Mouse (Mus musculus) forebrain, embryonic 11.5 days (tissue): ENCODE measurements at regions not wholly inside any gene's neighbourhood (a gene's known extent, or its start where the extent isn't known, plus 50 kb on each side); places are given as distances from the start of the nearest gene placed in this dataset.

Experiments
- ATAC-seq: fragments of 200-750 bp; cut with Nextera tagmentation; replicated peaks from 2 replicates; pipeline ENCODE4 v1.8.0; 2017; ENCODE audit warnings: moderate TSS enrichment; ENCODE audit not compliant: low FRiP score
- DNase-seq: peaks from one replicate; pipeline ENCODE4 v3.0.0-alpha.2; 2017; ENCODE audit warnings: low spot score
- H3K27ac ChIP-seq: fragments of 300-500 bp; sonication (generic); 2 replicates; pipeline ENCODE4 v1.5.1; 2014; ENCODE audit warnings: low read depth, low read length
- H3K27me3 ChIP-seq: fragments of 300-500 bp; sonication (generic); 2 replicates; pipeline ENCODE4 v1.6.1; 2014; ENCODE audit warnings: mild to moderate bottlenecking, low read length, mixed read lengths; ENCODE audit not compliant: control insufficient read depth, insufficient read depth
- H3K36me3 ChIP-seq: fragments of 300-500 bp; sonication (generic); 2 replicates; pipeline ENCODE4 v1.6.1; 2014; ENCODE audit warnings: mild to moderate bottlenecking, low read length, moderate library complexity, mixed read lengths; ENCODE audit not compliant: control insufficient read depth, insufficient read depth
- H3K4me1 ChIP-seq: fragments of 300-500 bp; sonication (generic); replicated peaks from 2 replicates; pipeline ENCODE4 v1.6.1; 2014; ENCODE audit warnings: low read length, mixed read lengths; ENCODE audit not compliant: control insufficient read depth, insufficient read depth
- H3K4me2 ChIP-seq: fragments of 300-500 bp; sonication (generic); 2 replicates; pipeline ENCODE4 v1.6.1; 2014; ENCODE audit warnings: low read depth, mild to moderate bottlenecking, low read length, moderate library complexity, mixed read lengths; ENCODE audit not compliant: severe bottlenecking
- H3K4me3 ChIP-seq: fragments of 300-500 bp; sonication (generic); 2 replicates; pipeline ENCODE4 v1.5.1; 2014; ENCODE audit warnings: low read depth, low read length
- H3K9ac ChIP-seq: fragments of 300-500 bp; sonication (generic); 2 replicates; pipeline ENCODE4 v1.6.1; 2014; ENCODE audit warnings: low read length
- H3K9me3 ChIP-seq: fragments of 300-500 bp; sonication (generic); 2 replicates; pipeline ENCODE4 v1.6.1; 2016; ENCODE audit warnings: low read length, mixed read lengths; ENCODE audit not compliant: control insufficient read depth
- WGBS: fragments of 180-500 bp; shearing (Covaris S2); extraction: QIAGEN DNeasy Blood & Tissue Kit; methylation state at CpG from one replicate; pipeline ENCODE4 v1.1.7; 2014; 5-methylcytosine and 5-hydroxymethylcytosine counted together

DNA sequence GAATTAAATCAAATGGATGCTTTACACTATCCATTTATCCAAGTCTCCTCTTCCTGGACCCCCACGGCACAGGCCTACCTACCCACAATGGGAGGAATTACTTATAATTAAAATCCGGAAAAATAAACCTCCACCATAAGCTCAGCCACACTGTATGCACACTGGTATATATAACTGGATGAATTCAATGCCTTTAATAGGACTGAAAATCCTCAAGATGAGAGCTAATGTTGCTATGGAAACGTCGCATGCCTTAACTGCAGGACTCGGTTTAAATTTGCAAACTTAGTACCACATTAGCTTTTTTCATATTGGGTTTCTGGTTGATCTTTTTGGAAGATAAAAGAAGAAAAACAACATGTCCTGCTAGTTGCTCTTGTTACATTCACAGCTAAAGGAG lies 75.3 kb upstream of the Atxn1 start:
- ATAC-seq = no peak
- H3K36me3 ChIP-seq = no peaks in the 10 kb centered on the region
- H3K27ac ChIP-seq = peak overlapping the region; percentile 76; the same call in 1 of the 2 replicates
- no peaks in the 10 kb centered on the region for H3K27me3 ChIP-seq
- no peak for DNase-seq
- H3K4me2 ChIP-seq = 0 out of 2 replicates have a peak overlapping the region, but pooled peaks have one; percentile 1
- H3K4me1 ChIP-seq = peaks cover 34% of the 10 kb centered on the region
- no peak overlapping the region for H3K4me3 ChIP-seq
- 66% methylated on average over 5 of the region's 5 CpGs for WGBS
- H3K9ac ChIP-seq = no peak overlapping the region
- H3K9me3 ChIP-seq = no peaks in the 10 kb centered on the region

- Histone ChIP-seq H3K9me3 (no peaks in the 10 kb centered on the region), H3K4me2 (peak overlapping the region; percentile 19; the same call in 1 of the 2 replicates), H3K4me1 (peaks cover 34% of the 10 kb centered on the region), H3K27me3 (no peaks in the 10 kb centered on the region), H3K4me3 (no peak overlapping the region), H3K9ac (peak overlapping the region; percentile 29; the same call in 1 of the 2 replicates), H3K36me3 (no peaks in the 10 kb centered on the region), H3K27ac (peak overlapping the region; percentile 76)
- DNase-seq = peak; percentile 62
- ATAC-seq = peak; percentile 58
- 12% methylated on average over 10 of the region's 10 CpGs for WGBS
Observed at GRCm38 (mm10) chr13:46038441-46039331, 73.9 kb upstream of the Atxn1 start.

- H3K27me3 ChIP-seq = no peaks in the 10 kb centered on the region
- H3K4me3 ChIP-seq = no peak overlapping the region
- no peak overlapping the region for H3K4me2 ChIP-seq
- H3K4me1 ChIP-seq = no peaks in the 10 kb centered on the region
- ATAC-seq (no peak), DNase-seq (no peak)
- no peak overlapping the region for H3K9ac ChIP-seq
- H3K36me3 ChIP-seq = no peaks in the 10 kb centered on the region
- H3K27ac ChIP-seq = no peak overlapping the region
- WGBS = 80% methylated on average over 2 of the region's 2 CpGs
- no peaks in the 10 kb centered on the region for H3K9me3 ChIP-seq
Observed at GRCm38 (mm10) chr13:46032281-46032680, 67.5 kb upstream of the Atxn1 start.

DNA sequence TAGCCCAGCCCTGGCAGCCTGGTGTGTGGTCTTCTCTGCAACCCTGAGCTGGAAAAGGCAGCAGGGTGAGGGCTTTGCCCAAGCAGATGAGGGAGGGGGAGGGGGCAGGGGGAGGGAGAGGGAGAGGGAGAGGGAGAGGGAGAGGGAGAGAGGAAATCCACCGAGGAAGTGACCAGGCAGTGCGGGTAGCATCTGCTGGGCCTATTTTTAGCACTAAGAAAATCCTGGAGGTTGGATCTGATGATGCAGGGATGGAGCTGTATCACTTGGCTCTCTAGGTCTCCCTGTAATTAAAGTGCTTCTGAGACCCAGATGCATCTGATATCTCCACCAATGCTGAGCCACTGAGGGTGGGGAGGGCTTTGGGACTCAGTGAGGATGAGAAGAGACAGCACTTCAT lies 61.2 kb upstream of the Atxn1 start:
- Histone ChIP-seq H3K9ac (no peak overlapping the region), H3K4me3 (no peak overlapping the region), H3K36me3 (no peaks in the 10 kb centered on the region), H3K4me2 (no peak overlapping the region), H3K9me3 (no peaks in the 10 kb centered on the region), H3K27ac (no peak overlapping the region), H3K27me3 (no peaks in the 10 kb centered on the region), H3K4me1 (no peaks in the 10 kb centered on the region)
- WGBS = 44% methylated on average over 2 of the region's 2 CpGs
- DNase-seq (no peak), ATAC-seq (no peak)

GRCm38 (mm10) chr13:46023630-46024041 lies 58.8 kb upstream of the Atxn1 start:
- H3K4me2 ChIP-seq = no peak overlapping the region
- no peak overlapping the region for H3K4me3 ChIP-seq
- H3K4me1 ChIP-seq = 0 out of 2 replicates have a peak, but pooled peaks cover 3% of the 10 kb centered on the region
- no peaks in the 10 kb centered on the region for H3K27me3 ChIP-seq
- H3K27ac ChIP-seq = no peak overlapping the region
- no peaks in the 10 kb centered on the region for H3K36me3 ChIP-seq
- 77% methylated on average over 5 of the region's 5 CpGs for WGBS
- H3K9me3 ChIP-seq = no peaks in the 10 kb centered on the region
- H3K9ac ChIP-seq = no peak overlapping the region
- no peak for DNase-seq
- ATAC-seq = no peak

GRCm38 (mm10) chr13:46023187-46023586 lies 58.4 kb upstream of the Atxn1 start:
- Histone ChIP-seq H3K9ac (no peak overlapping the region), H3K27me3 (no peaks in the 10 kb centered on the region), H3K4me2 (no peak overlapping the region), H3K4me3 (no peak overlapping the region), H3K9me3 (no peaks in the 10 kb centered on the region), H3K4me1 (0 out of 2 replicates have a peak, but pooled peaks cover 3% of the 10 kb centered on the region), H3K36me3 (no peaks in the 10 kb centered on the region), H3K27ac (no peak overlapping the region)
- no peak for DNase-seq
- WGBS = 51% methylated on average over 5 of the region's 5 CpGs
- no peak for ATAC-seq

DNA sequence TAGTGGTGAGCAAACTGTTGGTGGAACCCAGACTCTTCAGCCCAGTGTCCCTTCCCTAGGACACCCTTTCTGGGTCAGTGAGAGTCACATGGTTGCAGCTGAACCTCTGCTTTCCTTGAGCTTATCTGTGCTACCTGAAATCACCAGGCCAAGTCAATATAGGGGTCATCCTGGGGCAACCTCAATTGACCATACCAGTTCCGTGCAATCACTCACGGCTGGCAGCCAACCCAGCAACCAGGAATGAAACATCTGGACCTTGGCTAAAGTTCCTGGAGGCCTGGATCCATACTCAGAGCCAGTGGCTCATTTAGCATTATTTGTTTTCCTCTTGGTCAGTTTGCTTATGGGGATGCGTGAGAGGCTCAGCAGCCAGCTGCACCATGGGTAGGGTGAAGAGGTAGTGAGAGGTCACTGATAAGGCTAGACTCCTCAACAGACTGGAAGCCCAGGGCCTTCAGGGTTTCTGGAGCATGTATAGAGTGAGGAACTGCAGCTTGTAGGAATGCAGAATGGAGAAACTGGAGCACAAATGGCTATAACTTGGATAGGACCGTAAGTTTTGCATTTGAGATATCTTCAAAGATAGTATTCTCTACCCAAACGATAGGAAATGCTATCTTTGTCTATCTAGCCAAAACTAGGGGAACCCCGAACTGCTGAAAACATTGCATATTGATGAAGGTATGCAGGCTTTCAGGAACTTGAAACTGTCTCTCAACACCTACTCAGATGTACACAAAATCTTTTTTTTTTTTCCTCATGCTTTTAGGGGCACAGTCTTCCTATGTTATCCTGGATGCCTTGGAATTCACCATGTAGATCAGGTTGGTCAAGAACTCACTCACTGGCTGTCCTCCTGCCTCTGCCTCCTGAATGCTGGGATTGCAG lies 56.4 kb upstream of the Atxn1 start:
- WGBS = 93% methylated on average over 6 of the region's 6 CpGs

DNA sequence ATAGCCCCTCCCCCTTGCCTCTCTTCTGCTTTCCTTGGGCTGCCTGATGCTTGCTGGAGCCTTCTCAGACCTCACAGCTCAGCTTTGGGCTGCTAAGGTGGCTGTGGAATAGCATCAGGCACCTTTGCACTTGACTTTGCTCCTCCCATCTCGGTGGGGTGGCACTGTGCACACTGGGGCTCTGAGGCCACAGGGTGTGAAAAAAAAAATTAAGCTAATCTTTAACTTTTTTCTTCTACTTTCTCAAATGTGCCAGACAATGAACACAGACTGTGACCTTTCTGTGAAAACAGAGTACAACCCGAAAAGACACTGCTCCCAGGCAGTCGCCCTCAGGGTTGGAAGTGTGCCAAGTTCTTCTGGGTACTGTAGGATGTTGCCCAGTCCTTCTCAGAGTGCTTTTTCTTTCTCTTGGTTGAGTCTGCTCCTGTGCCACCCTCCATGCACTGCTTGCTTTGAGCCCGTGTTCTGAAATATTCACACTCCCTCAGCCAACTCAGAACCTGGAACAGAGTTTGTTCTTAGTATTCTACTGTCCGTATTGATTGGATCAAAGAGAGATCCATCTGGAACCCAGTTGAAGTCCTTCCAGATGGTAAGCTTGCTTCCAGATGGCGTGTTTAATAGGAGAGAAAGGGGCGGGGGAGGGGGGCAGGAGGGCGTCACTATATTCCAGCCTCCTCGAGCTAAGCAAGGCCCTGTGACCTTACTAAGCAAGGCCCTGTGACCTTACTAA lies 54.8 kb upstream of the Atxn1 start:
- Histone ChIP-seq H3K4me1 (0 out of 2 replicates have a peak, but pooled peaks cover 3% of the 10 kb centered on the region), H3K36me3 (no peaks in the 10 kb centered on the region), H3K9me3 (no peaks in the 10 kb centered on the region), H3K4me3 (no peak overlapping the region), H3K4me2 (no peak overlapping the region), H3K27me3 (no peaks in the 10 kb centered on the region), H3K27ac (no peak overlapping the region), H3K9ac (no peak overlapping the region)
- WGBS = 48% methylated on average over 9 of the region's 9 CpGs
- ATAC-seq (no peak), DNase-seq (no peak)

More for the DNA sequence above, 56.4 kb upstream of the Atxn1 start:
- Histone ChIP-seq H3K9me3 (no peaks in the 10 kb centered on the region), H3K9ac (no peak overlapping the region), H3K4me2 (no peak overlapping the region), H3K36me3 (no peaks in the 10 kb centered on the region), H3K4me1 (0 out of 2 replicates have a peak, but pooled peaks cover 3% of the 10 kb centered on the region), H3K4me3 (no peak overlapping the region), H3K27me3 (no peaks in the 10 kb centered on the region), H3K27ac (no peak overlapping the region)
- no peak for DNase-seq
- ATAC-seq = no peak
